Mouse (Mus musculus) heart, postnatal 0 days (tissue): ENCODE results near the gene Erbb2.

Source experiments
- CTCF ChIP-seq: IDR thresholded peaks from 2 replicates; pipeline ENCODE4 v1.5.1; 2016; ENCODE audit warnings: antibody characterized with exemption, control low read depth, low read depth
- EP300 ChIP-seq: IDR thresholded peaks from 2 replicates; pipeline ENCODE4 v1.6.1; 2016; ENCODE audit warnings: antibody characterized with exemption, low read depth

DNA sequence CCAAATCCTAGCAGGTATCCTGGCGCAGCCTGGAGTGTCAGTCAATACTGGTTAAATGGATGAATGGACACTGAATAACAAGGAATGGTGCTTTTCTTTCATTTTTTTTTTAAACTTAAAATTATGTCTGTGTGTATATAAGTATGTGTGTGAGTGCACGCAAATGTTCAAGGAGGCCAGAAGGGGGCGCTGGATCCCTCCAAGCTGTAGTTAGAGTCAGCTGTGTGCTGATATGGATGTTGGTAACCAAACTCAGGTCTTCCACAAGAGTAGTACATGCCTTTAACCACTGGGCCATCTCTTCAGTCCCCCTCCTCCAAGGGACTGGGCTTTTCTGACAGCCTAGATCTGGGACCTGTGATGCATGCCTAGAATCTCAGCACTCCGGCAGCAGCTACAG, 43.2 kb downstream of the Erbb2 start:
- TF ChIP-seq CTCF (no peak), EP300 (no peak)
